Mouse (Mus musculus) testis, postnatal 14 days (tissue): Measurements from ENCODE around the gene Tyrp1.

ENCODE experiments used
- DNase-seq: peaks from one replicate; pipeline ENCODE4 v3.0.0; 2021; ENCODE audit warnings: low spot score

Gene Tyrp1

DNA sequence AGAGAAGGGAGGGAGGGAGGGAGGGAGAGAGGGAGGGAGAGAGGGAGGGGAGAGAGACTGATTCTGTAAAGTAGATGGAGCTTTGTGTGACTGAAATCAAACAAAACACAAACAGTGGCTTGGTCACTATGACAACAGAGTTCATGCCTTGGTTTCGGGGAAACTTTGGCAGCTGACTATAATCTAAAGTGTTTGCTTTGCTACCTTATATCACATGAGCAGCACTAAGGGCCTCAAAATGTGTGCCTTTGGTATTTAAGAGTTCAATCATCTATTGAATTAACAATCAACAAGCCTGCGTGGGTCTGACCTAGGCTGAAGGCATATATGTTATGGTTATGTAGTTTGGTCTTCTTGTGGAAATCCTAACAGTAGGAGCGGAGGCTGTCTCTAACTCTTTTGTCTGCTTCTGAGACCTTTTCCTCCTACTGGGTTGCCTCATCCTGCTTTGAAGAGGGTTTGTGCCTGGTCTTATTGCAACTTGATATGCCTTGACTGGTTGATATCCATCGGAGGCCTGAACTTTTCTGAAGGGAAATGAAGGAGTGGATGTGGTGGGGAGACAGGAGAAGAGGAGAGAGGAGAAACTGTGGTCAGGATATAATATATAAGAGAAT lies 61.5 kb downstream of the Tyrp1 start:
- DNase-seq = no peak
